Mouse (Mus musculus) right cerebral cortex, postnatal 25 days (tissue): ENCODE data around the gene Spout1.

Experiments used
- DNase-seq: peaks from one replicate; pipeline ENCODE4 v3.0.0; 2022

Gene Spout1

GRCm38 (mm10) chr2:30124472-30125274, 53.6 kb downstream of the Spout1 start, which contains the start of gene Zer1:
Gene Zer1, minus strand, starts transcription at chr2:30124585.
- DNase-seq = peak; percentile 94

DNA sequence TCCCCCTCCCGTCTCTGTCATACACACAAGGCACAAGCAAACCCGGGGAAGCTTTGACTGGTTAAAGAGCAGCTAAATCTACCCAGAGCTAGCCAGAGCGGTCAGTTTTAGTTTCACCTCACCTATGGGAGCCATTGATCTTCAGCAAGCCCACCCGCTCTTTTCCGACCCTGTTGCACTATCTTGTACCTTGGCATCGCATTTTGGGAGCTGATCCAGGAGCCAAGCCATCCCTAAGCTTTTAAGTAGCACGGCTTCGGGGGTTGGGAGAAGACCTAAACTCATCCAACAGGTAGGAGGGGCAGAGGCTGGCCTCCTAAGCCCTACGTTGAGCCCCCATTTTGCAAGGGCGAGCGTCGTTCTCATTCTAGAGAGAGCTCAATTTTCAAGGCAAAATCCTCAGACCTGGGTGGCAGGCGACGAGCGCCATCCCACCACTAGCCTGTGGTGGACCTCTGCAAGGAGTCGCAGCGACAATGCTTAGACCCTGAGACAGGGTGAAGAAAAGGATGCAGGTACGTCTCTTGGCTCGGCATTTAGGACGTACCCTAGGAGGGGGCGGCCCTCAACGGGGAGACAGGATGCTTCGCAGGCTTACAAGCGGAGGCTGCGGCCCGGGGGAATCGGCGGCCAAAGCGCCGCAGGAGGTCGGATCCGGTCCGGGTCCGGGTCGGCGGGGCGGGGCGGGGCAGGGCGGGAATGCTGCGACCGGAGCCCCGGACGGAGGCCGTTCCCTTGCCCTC, 54.4 kb downstream of the Spout1 start:
- peak; percentile 43 for DNase-seq
